Mouse (Mus musculus) thymus, postnatal 10 days (tissue): Measurements from ENCODE around the gene Derl3.
"Not testable (repeated sequence)": the region's sequence is repeated elsewhere in the genome, so short reads cannot be mapped to it uniquely, and the experiment has no call there.

Experiments used
- DNase-seq, 2 experiments: peaks; one replicate each; pipeline ENCODE4 v3.0.0; 2021; ENCODE audit warnings: low spot score in 2 of 2

Derl3 gene

GRCm38 (mm10) chr10:75872915-75873542 lies 20.2 kb upstream of the Derl3 start:
- no peak for DNase-seq

GRCm38 (mm10) chr10:75873543-75874170 lies 19.6 kb upstream of the Derl3 start:
- DNase-seq = no peak

GRCm38 (mm10) chr10:75878836-75879235 lies 14.4 kb upstream of the Derl3 start:
- DNase-seq = no peak

GRCm38 (mm10) chr10:75880351-75880750 lies 12.9 kb upstream of the Derl3 start:
- DNase-seq = no peak

GRCm38 (mm10) chr10:75880771-75881577 lies 12.2 kb upstream of the Derl3 start:
- no peak for DNase-seq

- no peak for DNase-seq
Observed at GRCm38 (mm10) chr10:75881578-75882432, 11.4 kb upstream of the Derl3 start.

GRCm38 (mm10) chr10:75882433-75883231 lies 10.6 kb upstream of the Derl3 start:
- DNase-seq = no peak

- peak; percentile 27 to 49 for DNase-seq
Observed at GRCm38 (mm10) chr10:75883232-75883552, 10.0 kb upstream of the Derl3 start.

GRCm38 (mm10) chr10:75884742-75885141 lies 8.5 kb upstream of the Derl3 start:
- DNase-seq = no peak

- DNase-seq = not testable (repeated sequence)
Observed at GRCm38 (mm10) chr10:75887504-75887903, 5.7 kb upstream of the Derl3 start.

GRCm38 (mm10) chr10:75889406-75890153 lies 3.6 kb upstream of the Derl3 start:
- no peak for DNase-seq

- DNase-seq = no peak
Observed at GRCm38 (mm10) chr10:75894601-75895000, 1.4 kb downstream of the Derl3 start.

- no peak for DNase-seq
Observed at GRCm38 (mm10) chr10:75895730-75896129, 2.5 kb downstream of the Derl3 start.

GRCm38 (mm10) chr10:75896208-75896607 lies 3.0 kb downstream of the Derl3 start:
- no peak for DNase-seq

- DNase-seq = peak in 1 of 2 experiments; percentile 35
Observed at GRCm38 (mm10) chr10:75897373-75897772, 4.2 kb downstream of the Derl3 start.

- no peak for DNase-seq
Observed at GRCm38 (mm10) chr10:75898039-75898564, 4.9 kb downstream of the Derl3 start.

- no peak for DNase-seq
Observed at GRCm38 (mm10) chr10:75898846-75899245, 5.6 kb downstream of the Derl3 start.

GRCm38 (mm10) chr10:75904391-75904790 lies 11.2 kb downstream of the Derl3 start:
- DNase-seq = no peak

GRCm38 (mm10) chr10:75906882-75907281 lies 13.7 kb downstream of the Derl3 start:
- no peak for DNase-seq

- DNase-seq = no peak
Observed at GRCm38 (mm10) chr10:75910698-75911097, 17.5 kb downstream of the Derl3 start.
